ENCODE assay signal across 7 mouse cellular contexts in the genomic region with DNA sequence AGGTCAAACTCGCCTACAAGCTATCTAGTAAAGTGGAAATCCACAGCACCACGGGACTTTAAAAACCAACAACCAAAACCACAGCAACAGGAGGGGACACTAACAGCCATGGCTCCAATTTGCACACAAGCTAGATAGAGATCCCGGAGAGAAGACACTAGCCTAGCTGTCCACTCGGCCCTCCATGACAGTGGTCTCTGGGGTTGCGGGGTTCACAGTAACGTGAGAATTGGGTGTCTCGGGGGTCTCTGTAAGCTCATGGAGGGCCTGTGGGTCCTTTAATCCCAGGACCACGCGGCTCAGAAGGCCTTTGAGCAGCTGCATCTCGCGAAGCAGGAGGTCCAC. TPM values are rescaled to one million over a fixed set of nuclear protein-coding genes. Genes with fewer than 3 reads are reported as not detected.
DNase-seq lines count a peak whose midpoint lies in the region; ATAC-seq and TF ChIP-seq lines count a peak whose summit lies in the region.

No protein-coding gene starts in this region.

- H3K79me2 ChIP-seq in liver, adult 2 months (ENCODE audit: control insufficient read depth, insufficient read depth, low read length): no peaks in the 10 kb centered on the region

- no peaks in the 10 kb centered on the region for H3K4me1 ChIP-seq in liver, adult 2 months (ENCODE audit: control insufficient read depth, insufficient read depth, low read length)
- H3K4me1 ChIP-seq in forebrain, embryonic 13.5 days: peaks cover 17% of the 10 kb centered on the region
- H3K4me1 ChIP-seq in limb, embryonic 10.5 days: peaks cover 21% of the 10 kb centered on the region
- peaks cover 16% of the 10 kb centered on the region for H3K4me1 ChIP-seq in olfactory bulb, adult 2 months (ENCODE audit: control insufficient read depth, insufficient read depth, low read length)

- peak overlapping the region; percentile 28; the same call in 1 of the 2 replicates for H3K4me3 ChIP-seq in liver, adult 2 months (ENCODE audit: insufficient read depth, low read depth, low read length)
- H3K4me3 ChIP-seq in forebrain, embryonic 13.5 days: peak overlapping the region; percentile 59
- peak overlapping the region; percentile 67 for H3K4me3 ChIP-seq in limb, embryonic 10.5 days
- peak overlapping the region; percentile 61 for H3K4me3 ChIP-seq in olfactory bulb, adult 2 months (ENCODE audit: insufficient read depth, low read depth, low read length)

- peak overlapping the region; percentile 96 for H3K4me2 ChIP-seq in forebrain, embryonic 13.5 days

- no peak for DNase-seq in liver, adult 2 months (ENCODE audit: extremely low read depth, low read depth, low spot score)
- no peak for DNase-seq in liver
- DNase-seq in limb, embryonic 10.5 days (ENCODE audit: low spot score): no peak
- no peak for DNase-seq in right cerebral cortex, postnatal 36 days (ENCODE audit: low spot score in 2 of 2)

- no peak for ATAC-seq in forebrain, embryonic 13.5 days
- ATAC-seq in inflammation-experienced regulatory T-cells, adult 6 months: no peak

- 34% methylated on average over 11 of the region's 11 CpGs for WGBS in liver, adult 2 months
- WGBS in forebrain, embryonic 13.5 days: 23% methylated on average over 11 of the region's 11 CpGs
- 22% methylated on average over 11 of the region's 11 CpGs for WGBS in limb, embryonic 10.5 days
- WGBS in olfactory bulb, adult 2 months: 25% methylated on average over 11 of the region's 11 CpGs

- no peak for TF ChIP-seq CTCF in liver, adult 2 months (IDR thresholded peaks at IDR 0.05; ENCODE audit: low read depth, low read length)
- TF ChIP-seq CTCF in olfactory bulb, adult 2 months (IDR thresholded peaks at IDR 0.05; ENCODE audit: insufficient read depth, low read depth, low read length): no peak

- H3K27me3 ChIP-seq in liver, adult 2 months (ENCODE audit: control insufficient read depth, insufficient read depth, low read length): peaks cover 11% of the 10 kb centered on the region
- H3K27me3 ChIP-seq in forebrain, embryonic 13.5 days: peaks cover 52% of the 10 kb centered on the region
- H3K27me3 ChIP-seq in limb, embryonic 10.5 days (ENCODE audit: low read depth, poor library complexity, severe bottlenecking): peaks cover 70% of the 10 kb centered on the region

- H3K9me3 ChIP-seq in forebrain, embryonic 13.5 days (replicated peaks): no peaks in the 10 kb centered on the region
- no peaks in the 10 kb centered on the region for H3K9me3 ChIP-seq in limb, embryonic 10.5 days (replicated peaks)

- no peak overlapping the region for H3K27ac ChIP-seq in liver, adult 2 months (replicated peaks; ENCODE audit: insufficient read depth, low read depth, low read length)
- H3K27ac ChIP-seq in forebrain, embryonic 13.5 days: no peak overlapping the region
- no peak overlapping the region for H3K27ac ChIP-seq in limb, embryonic 10.5 days
- H3K27ac ChIP-seq in olfactory bulb, adult 2 months (ENCODE audit: insufficient read depth, low read depth, low read length): no peak overlapping the region

- H3K9ac ChIP-seq in liver, adult 2 months (ENCODE audit: low read depth, low read length): peak overlapping the region; percentile 67
- H3K9ac ChIP-seq in forebrain, embryonic 13.5 days: peak overlapping the region; percentile 68

- no peaks in the 10 kb centered on the region for H3K36me3 ChIP-seq in liver, adult 2 months (ENCODE audit: control insufficient read depth, insufficient read depth, low read length)
- no peaks in the 10 kb centered on the region for H3K36me3 ChIP-seq in forebrain, embryonic 13.5 days (ENCODE audit: poor library complexity, severe bottlenecking)
- H3K36me3 ChIP-seq in limb, embryonic 10.5 days: no peaks in the 10 kb centered on the region

- no peak for TF ChIP-seq POLR2A in liver, adult 2 months (IDR thresholded peaks at IDR 0.05; ENCODE audit: extremely low read depth, insufficient read depth, low read length)
- no peak for TF ChIP-seq POLR2A in olfactory bulb, adult 2 months (IDR thresholded peaks at IDR 0.05; ENCODE audit: insufficient read depth, low read depth, low read length)

RNA-seq across cellular contexts. Expression of a gene that starts 5.7 kb away (rescaled TPM):
- total RNA-seq in liver, adult 2 months (2014; rRNA removed): 0.18 and 0.20 TPM in 2 replicates
- polyA plus RNA-seq in liver, adult 2 months (2012; rRNA removed): 0.11 TPM in 1 of 2 replicates, not detected in the other
- 0.14 TPM in 1 of 2 replicates, not detected in the other for polyA plus RNA-seq in forebrain, embryonic 13.5 days (2015; fragmentation: Nextera tagmentation; extraction: Ambion mirVana)
- not detected in 2 replicates for polyA plus RNA-seq in limb, embryonic 10.5 days (2016; fragmentation: Nextera tagmentation; extraction: Ambion mirVana)
- not detected in 2 replicates for polyA plus RNA-seq in olfactory bulb, adult 2 months (2012; ENCODE audit: insufficient read depth, insufficient read length, low replicate concordance, missing spikeins)
- not detected for polyA plus RNA-seq in inflammation-experienced regulatory T-cells, adult 6 months (2017; shearing (Covaris generic))

RNA-seq across cellular contexts. Expression of a gene that starts 20.3 kb away (rescaled TPM):
- total RNA-seq in liver, adult 2 months (2014; rRNA removed): 0.83 and 1.1 TPM in 2 replicates
- 0.37 and 1.1 TPM in 2 replicates for polyA plus RNA-seq in liver, adult 2 months (2012; rRNA removed)
- polyA plus RNA-seq in forebrain, embryonic 13.5 days (2015; fragmentation: Nextera tagmentation; extraction: Ambion mirVana): not detected in 2 replicates
- polyA plus RNA-seq in limb, embryonic 10.5 days (2016; fragmentation: Nextera tagmentation; extraction: Ambion mirVana): not detected in 2 replicates
- polyA plus RNA-seq in olfactory bulb, adult 2 months (2012; ENCODE audit: insufficient read depth, insufficient read length, low replicate concordance, missing spikeins): not detected in 2 replicates
- polyA plus RNA-seq in inflammation-experienced regulatory T-cells, adult 6 months (2017; shearing (Covaris generic)): 1 to 10 TPM in 2 of 3 experiments, not detected in 1; 1.2 to 2.1 TPM

RNA-seq across cellular contexts. Expression of a gene that starts 21.7 kb away (rescaled TPM):
- 30.4 and 36.2 TPM in 2 replicates for total RNA-seq in liver, adult 2 months (2014; rRNA removed)
- 12.7 and 17.2 TPM in 2 replicates for polyA plus RNA-seq in liver, adult 2 months (2012; rRNA removed)
- polyA plus RNA-seq in forebrain, embryonic 13.5 days (2015; fragmentation: Nextera tagmentation; extraction: Ambion mirVana): 28.9 and 30.0 TPM in 2 replicates
- polyA plus RNA-seq in limb, embryonic 10.5 days (2016; fragmentation: Nextera tagmentation; extraction: Ambion mirVana): 42.8 and 43.7 TPM in 2 replicates
- not detected in 2 replicates for polyA plus RNA-seq in olfactory bulb, adult 2 months (2012; ENCODE audit: insufficient read depth, insufficient read length, low replicate concordance, missing spikeins)
- polyA plus RNA-seq in inflammation-experienced regulatory T-cells, adult 6 months (2017; shearing (Covaris generic)): 10 to 100 TPM; 11.0 to 16.1 (median 11.7) TPM

RNA-seq across cellular contexts. Expression of a gene that starts 22.2 kb away (rescaled TPM):
- total RNA-seq in liver, adult 2 months (2014; rRNA removed): 0.67 and 0.74 TPM in 2 replicates
- polyA plus RNA-seq in liver, adult 2 months (2012; rRNA removed): 0.59 and 1.1 TPM in 2 replicates
- polyA plus RNA-seq in forebrain, embryonic 13.5 days (2015; fragmentation: Nextera tagmentation; extraction: Ambion mirVana): 0.34 TPM in 1 of 2 replicates, not detected in the other
- polyA plus RNA-seq in limb, embryonic 10.5 days (2016; fragmentation: Nextera tagmentation; extraction: Ambion mirVana): 0.49 and 0.58 TPM in 2 replicates
- polyA plus RNA-seq in olfactory bulb, adult 2 months (2012; ENCODE audit: insufficient read depth, insufficient read length, low replicate concordance, missing spikeins): not detected in 2 replicates
- polyA plus RNA-seq in inflammation-experienced regulatory T-cells, adult 6 months (2017; shearing (Covaris generic)): under 1 TPM in 1 of 3 experiments, not detected in 2; 0.53 TPM

RNA-seq across cellular contexts. Expression of a gene that starts 39.5 kb away (rescaled TPM):
- total RNA-seq in liver, adult 2 months (2014; rRNA removed): 30.1 and 38.1 TPM in 2 replicates
- polyA plus RNA-seq in liver, adult 2 months (2012; rRNA removed): 13.0 and 14.3 TPM in 2 replicates
- polyA plus RNA-seq in forebrain, embryonic 13.5 days (2015; fragmentation: Nextera tagmentation; extraction: Ambion mirVana): 6.6 and 8.2 TPM in 2 replicates
- 7.1 and 8.0 TPM in 2 replicates for polyA plus RNA-seq in limb, embryonic 10.5 days (2016; fragmentation: Nextera tagmentation; extraction: Ambion mirVana)
- polyA plus RNA-seq in olfactory bulb, adult 2 months (2012; ENCODE audit: insufficient read depth, insufficient read length, low replicate concordance, missing spikeins): not detected in 2 replicates
- polyA plus RNA-seq in inflammation-experienced regulatory T-cells, adult 6 months (2017; shearing (Covaris generic)): 10 to 100 TPM in 1 of 3 experiments, 1 to 10 TPM in 2; 7.0 to 10.8 (median 9.6) TPM

Comparison
In these comparisons a context has a peak if more than half of its experiments do, and no peak if none do; other contexts are left out.
1. RNA of a gene that starts 21.7 kb away (polyA plus RNA-seq): 42.8 to 43.7 TPM in limb, embryonic 10.5 days, 28.9 to 30.0 TPM in forebrain, embryonic 13.5 days, 12.7 to 17.2 TPM in liver, adult 2 months and 11.0 to 16.1 TPM in inflammation-experienced regulatory T-cells, adult 6 months; not detected in olfactory bulb, adult 2 months; every median in the first group is over 10 times any median in the second.
2. Peak in every context shown above with its lines, with median percentiles within 50 percentile points of each other: H3K4me3 ChIP-seq.